Mouse (Mus musculus): Measurements from ENCODE around the gene Zfp335. TPM values are rescaled to one million over a fixed set of nuclear protein-coding genes. Genes with fewer than 3 reads are reported as not detected.

Gene Zfp335
- polyA plus RNA-seq, 1 experiment from 2014 or later, result 2.5 TPM

GRCm38 (mm10) chr2:164910360-164911061, 1.0 kb downstream of the Zfp335 start:
- Histone ChIP-seq H3K27ac (ENCODE audit: low read depth) (peak overlapping the region; percentile 98), H3K4me1 (ENCODE audit: insufficient read depth) (peaks cover 40% of the 10 kb centered on the region), H3K9me3 (ENCODE audit: low read length) (peaks cover 4% of the 10 kb centered on the region; the same call in 1 of the 2 replicates), H3K36me3 (replicated peaks; ENCODE audit: insufficient read depth, low read length) (peaks cover 39% of the 10 kb centered on the region), H3K9ac (replicated peaks) (peak overlapping the region; percentile 87), H3K4me3 (ENCODE audit: low read depth, low read length) (peak overlapping the region; percentile 97), H3K27me3 (ENCODE audit: insufficient read depth, low read length) (no peaks in the 10 kb centered on the region), H3K4me2 (ENCODE audit: low read depth, low read length) (peak overlapping the region; percentile 92)
- ATAC-seq (peak; percentile 12), DNase-seq (no peak)
- TF ChIP-seq EP300 (IDR thresholded peaks at IDR 0.05; ENCODE audit: low read depth), result no peak
- TF ChIP-seq CTCF (IDR thresholded peaks at IDR 0.05; ENCODE audit: low read depth), result no peak
- WGBS (ENCODE audit: insufficient replicate concordance), result 4% methylated on average over 37 of the region's 37 CpGs

GRCm38 (mm10) chr2:164909542-164909941, 2.0 kb downstream of the Zfp335 start:
- Histone ChIP-seq H3K4me1 (ENCODE audit: insufficient read depth) (peaks cover 40% of the 10 kb centered on the region), H3K4me3 (ENCODE audit: low read depth, low read length) (peak overlapping the region; percentile 97; the same call in 1 of the 2 replicates), H3K9ac (replicated peaks) (peak overlapping the region; percentile 39; the same call in 1 of the 2 replicates), H3K9me3 (ENCODE audit: low read length) (peaks cover 4% of the 10 kb centered on the region; the same call in 1 of the 2 replicates), H3K27ac (ENCODE audit: low read depth) (0 out of 2 replicates have a peak overlapping the region, but pooled peaks have one; percentile 1), H3K4me2 (ENCODE audit: low read depth, low read length) (peak overlapping the region; percentile 92), H3K27me3 (ENCODE audit: insufficient read depth, low read length) (no peaks in the 10 kb centered on the region), H3K36me3 (replicated peaks; ENCODE audit: insufficient read depth, low read length) (peaks cover 47% of the 10 kb centered on the region)
- WGBS (ENCODE audit: insufficient replicate concordance), result 63% methylated on average over 1 of the region's 1 CpGs
- DNase-seq (peak; percentile 57), ATAC-seq (no peak)
- peak; percentile 74 for TF ChIP-seq CTCF (IDR thresholded peaks at IDR 0.05; ENCODE audit: low read depth)
- no peak for TF ChIP-seq EP300 (IDR thresholded peaks at IDR 0.05; ENCODE audit: low read depth)

- peak overlapping the region; percentile 39; the same call in 1 of the 2 replicates for H3K9ac ChIP-seq (replicated peaks)
- no peak for DNase-seq
These were observed 2.5 kb downstream of the Zfp335 start for GRCm38 (mm10) chr2:164909100-164909499.

DNA sequence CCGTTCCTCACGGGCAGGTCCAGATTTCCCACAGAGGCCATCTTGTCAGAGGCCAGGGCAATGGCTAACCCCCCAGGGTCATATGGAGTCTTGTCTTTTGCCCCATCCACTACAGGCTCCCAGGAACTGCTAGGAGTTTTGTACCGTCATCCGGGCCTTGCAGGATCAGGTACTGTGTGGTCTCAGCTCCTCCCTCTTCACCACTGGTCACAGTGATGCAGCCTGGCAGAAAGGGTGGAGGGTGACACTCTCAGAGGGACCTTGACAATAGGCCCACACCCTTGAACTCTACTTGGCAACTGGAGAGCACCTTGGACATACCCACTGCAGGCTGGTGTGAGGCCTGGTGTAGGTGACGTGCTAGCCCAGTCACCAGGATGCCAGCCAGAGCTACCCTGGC, 3.5 kb downstream of the Zfp335 start:
- Histone ChIP-seq H3K9me3 (ENCODE audit: low read length) (peaks cover 4% of the 10 kb centered on the region; the same call in 1 of the 2 replicates), H3K4me1 (ENCODE audit: insufficient read depth) (peaks cover 25% of the 10 kb centered on the region), H3K36me3 (replicated peaks; ENCODE audit: insufficient read depth, low read length) (peaks cover 58% of the 10 kb centered on the region), H3K4me2 (ENCODE audit: low read depth, low read length) (no peak overlapping the region), H3K27me3 (ENCODE audit: insufficient read depth, low read length) (no peaks in the 10 kb centered on the region), H3K4me3 (ENCODE audit: low read depth, low read length) (no peak overlapping the region), H3K27ac (ENCODE audit: low read depth) (no peak overlapping the region), H3K9ac (replicated peaks) (no peak overlapping the region)
- TF ChIP-seq CTCF (IDR thresholded peaks at IDR 0.05; ENCODE audit: low read depth) (no peak), EP300 (IDR thresholded peaks at IDR 0.05; ENCODE audit: low read depth) (no peak)
- 95% methylated on average over 5 of the region's 5 CpGs for WGBS (ENCODE audit: insufficient replicate concordance)
- no peak for ATAC-seq
- no peak for DNase-seq

More at GRCm38 (mm10) chr2:164909100-164909499, 2.5 kb downstream of the Zfp335 start:
- Histone ChIP-seq H3K27me3 (ENCODE audit: insufficient read depth, low read length) (no peaks in the 10 kb centered on the region), H3K36me3 (replicated peaks; ENCODE audit: insufficient read depth, low read length) (peaks cover 52% of the 10 kb centered on the region), H3K9me3 (ENCODE audit: low read length) (peaks cover 4% of the 10 kb centered on the region; the same call in 1 of the 2 replicates), H3K4me1 (ENCODE audit: insufficient read depth) (peaks cover 36% of the 10 kb centered on the region), H3K4me3 (ENCODE audit: low read depth, low read length) (no peak overlapping the region), H3K27ac (ENCODE audit: low read depth) (no peak overlapping the region), H3K4me2 (ENCODE audit: low read depth, low read length) (0 out of 2 replicates have a peak overlapping the region, but pooled peaks have one; percentile 92)
- TF ChIP-seq EP300 (IDR thresholded peaks at IDR 0.05; ENCODE audit: low read depth) (no peak), CTCF (IDR thresholded peaks at IDR 0.05; ENCODE audit: low read depth) (no peak)
- WGBS (ENCODE audit: insufficient replicate concordance), result 91% methylated on average over 3 of the region's 3 CpGs
- no peak for ATAC-seq

DNA sequence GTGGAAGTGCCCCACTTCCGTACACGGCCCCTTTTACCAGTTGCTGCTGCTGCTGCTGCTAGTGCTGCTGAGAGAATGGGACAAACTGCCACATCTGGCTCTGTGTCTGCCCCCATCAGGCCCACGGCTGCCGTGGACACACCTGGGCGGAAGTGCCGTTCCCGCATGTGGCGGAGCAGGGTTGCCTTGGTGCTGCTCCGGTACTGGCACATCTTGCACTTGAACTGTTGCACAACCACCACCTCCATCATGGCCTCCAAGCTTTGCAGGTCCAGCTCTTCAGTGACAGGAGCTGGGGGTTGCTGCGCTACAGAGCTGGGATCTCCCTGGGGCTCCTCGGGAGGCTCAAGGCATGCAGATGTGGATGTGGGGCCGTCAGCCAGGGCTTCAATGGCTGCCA, 4.0 kb downstream of the Zfp335 start:
- Histone ChIP-seq H3K27ac (ENCODE audit: low read depth) (no peak overlapping the region), H3K36me3 (replicated peaks; ENCODE audit: insufficient read depth, low read length) (peaks cover 63% of the 10 kb centered on the region), H3K4me1 (ENCODE audit: insufficient read depth) (peaks cover 21% of the 10 kb centered on the region), H3K9me3 (ENCODE audit: low read length) (peaks cover 4% of the 10 kb centered on the region; the same call in 1 of the 2 replicates), H3K4me3 (ENCODE audit: low read depth, low read length) (no peak overlapping the region), H3K27me3 (ENCODE audit: insufficient read depth, low read length) (no peaks in the 10 kb centered on the region), H3K4me2 (ENCODE audit: low read depth, low read length) (no peak overlapping the region), H3K9ac (replicated peaks) (no peak overlapping the region)
- 95% methylated on average over 12 of the region's 12 CpGs for WGBS (ENCODE audit: insufficient replicate concordance)
- no peak for ATAC-seq
- DNase-seq, result no peak
- TF ChIP-seq CTCF (IDR thresholded peaks at IDR 0.05; ENCODE audit: low read depth) (no peak), EP300 (IDR thresholded peaks at IDR 0.05; ENCODE audit: low read depth) (no peak)

DNA sequence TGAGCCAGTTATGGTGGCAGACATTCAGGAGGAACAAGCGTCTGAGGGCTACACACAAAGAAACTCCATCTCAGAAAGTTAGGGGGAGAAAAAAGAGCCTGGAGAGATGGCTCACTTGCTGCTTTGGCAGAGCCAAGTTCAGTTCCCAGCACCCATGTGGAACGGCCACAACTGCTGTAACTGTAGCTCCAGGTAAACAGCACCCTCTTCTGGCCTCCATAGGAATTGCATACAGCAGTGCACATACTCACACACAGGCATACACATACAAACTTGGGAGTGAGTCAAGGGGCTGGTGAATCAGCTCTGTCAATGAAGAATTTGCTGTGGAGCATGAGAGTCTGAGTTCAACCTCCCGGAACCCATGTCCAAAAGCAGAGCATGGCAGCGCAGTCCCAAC, 5.5 kb downstream of the Zfp335 start:
- H3K36me3 ChIP-seq (replicated peaks; ENCODE audit: insufficient read depth, low read length), result peaks cover 77% of the 10 kb centered on the region
- ATAC-seq (no peak), DNase-seq (no peak)
- H3K9ac ChIP-seq (replicated peaks), result no peak overlapping the region
- 95% methylated on average over 4 of the region's 4 CpGs for WGBS (ENCODE audit: insufficient replicate concordance)
- H3K4me3 ChIP-seq (ENCODE audit: low read depth, low read length), result no peak overlapping the region
- H3K27me3 ChIP-seq (ENCODE audit: insufficient read depth, low read length), result no peaks in the 10 kb centered on the region
- H3K4me2 ChIP-seq (ENCODE audit: low read depth, low read length), result no peak overlapping the region
- TF ChIP-seq EP300 (IDR thresholded peaks at IDR 0.05; ENCODE audit: low read depth) (no peak), CTCF (IDR thresholded peaks at IDR 0.05; ENCODE audit: low read depth) (peak; percentile 48)
- H3K9me3 ChIP-seq (ENCODE audit: low read length), result peaks cover 4% of the 10 kb centered on the region; the same call in 1 of the 2 replicates
- no peak overlapping the region for H3K27ac ChIP-seq (ENCODE audit: low read depth)
- peaks cover 15% of the 10 kb centered on the region for H3K4me1 ChIP-seq (ENCODE audit: insufficient read depth)
